Mouse (Mus musculus) liver, adult 2 months (tissue): ENCODE data around the gene Skint8.

ENCODE experiments used
- CTCF ChIP-seq: fragments of 200-500 bp; IDR thresholded peaks from 2 replicates; pipeline ENCODE4 v1.5.1; 2011; ENCODE audit warnings: low read depth, low read length, control low read depth
- POLR2A ChIP-seq: fragments of 200-500 bp; IDR thresholded peaks from 2 replicates; pipeline ENCODE4 v1.6.1; 2011; ENCODE audit warnings: low read length, control low read depth; ENCODE audit not compliant: insufficient read depth; ENCODE audit errors: extremely low read depth

- TF ChIP-seq CTCF (no peak), POLR2A (no peak)
Measured at GRCm38 (mm10) chr4:111892138-111892537, 27.1 kb upstream of the Skint8 start.
